Mouse (Mus musculus): Measurements from ENCODE around the gene Rassf5.

- TF ChIP-seq POLR2A (IDR thresholded peaks at IDR 0.05; ENCODE audit: borderline replicate concordance, insufficient read depth, low read length) (no peak), CTCF (IDR thresholded peaks at IDR 0.05; ENCODE audit: borderline replicate concordance, insufficient read depth, low read depth, low read length) (no peak)
Measured at GRCm38 (mm10) chr1:131239576-131240193, 5.4 kb downstream of the Rassf5 start.

Data from cerebellum, adult 2 months (tissue).